Mouse (Mus musculus) intestine, embryonic 16.5 days (tissue): ENCODE results near the gene Crip3. TPM values are rescaled to one million over a fixed set of nuclear protein-coding genes. Genes with fewer than 3 reads are reported as not detected.
A peak's percentile ranks its signal among the peaks of the same experiment; 100 is the strongest.

ENCODE experiments used
- ATAC-seq: fragments of 200-750 bp; cut with Nextera tagmentation; 2 replicates; pipeline ENCODE4 v1.8.0; 2017; ENCODE audit warnings: moderate TSS enrichment, moderate library complexity
- H3K27ac ChIP-seq: fragments of 300-500 bp; sonication (generic); 2 replicates; pipeline ENCODE4 v1.5.1; 2014; ENCODE audit warnings: mild to moderate bottlenecking, low read length
- H3K27me3 ChIP-seq: fragments of 300-500 bp; sonication (generic); replicated peaks from 2 replicates; pipeline ENCODE4 v1.6.1; 2014; ENCODE audit warnings: low read length, control low read depth, mixed read lengths; ENCODE audit not compliant: control insufficient read depth, insufficient read depth
- H3K36me3 ChIP-seq: fragments of 300-500 bp; sonication (generic); 2 replicates; pipeline ENCODE4 v1.6.1; 2014; ENCODE audit warnings: low read length, control low read depth; ENCODE audit not compliant: control insufficient read depth, insufficient read depth
- H3K4me1 ChIP-seq: fragments of 300-500 bp; sonication (generic); 2 replicates; pipeline ENCODE4 v1.6.1; 2014; ENCODE audit warnings: low read length, control low read depth, mixed read lengths; ENCODE audit not compliant: control insufficient read depth, insufficient read depth
- H3K4me2 ChIP-seq: fragments of 300-500 bp; sonication (generic); 2 replicates; pipeline ENCODE4 v1.6.1; 2014; ENCODE audit warnings: low read depth, low read length, control low read depth
- H3K4me3 ChIP-seq: fragments of 300-500 bp; sonication (generic); 2 replicates; pipeline ENCODE4 v1.5.1; 2014; ENCODE audit warnings: mild to moderate bottlenecking, low read length
- H3K9ac ChIP-seq: fragments of 300-500 bp; sonication (generic); 2 replicates; pipeline ENCODE4 v1.6.1; 2014; ENCODE audit warnings: low read depth, low read length
- H3K9me3 ChIP-seq: fragments of 300-500 bp; sonication (generic); 2 replicates; pipeline ENCODE4 v1.6.1; 2016; ENCODE audit warnings: low read length, control low read depth; ENCODE audit not compliant: control insufficient read depth
- WGBS: fragments of 180-500 bp; shearing (Covaris S2); extraction: QIAGEN DNeasy Blood & Tissue Kit; methylation state at CpG from one replicate; pipeline ENCODE4 v1.1.7; 2014; 5-methylcytosine and 5-hydroxymethylcytosine counted together
- polyA plus RNA-seq: library from polyadenylated mRNA; unstranded; fragments of >200 nt; fragmentation: Nextera tagmentation; extraction: Ambion mirVana; gene quantifications from 2 replicates; pipeline ENCODE4 v1.2.1, GENCODE M21; 2015

The Crip3 gene
- polyA plus RNA-seq, 1 experiment from 2014 or later, result 0.35 TPM

- no peaks in the 10 kb centered on the region; the same call in 1 of the 2 replicates for H3K9me3 ChIP-seq
- no peaks in the 10 kb centered on the region for H3K36me3 ChIP-seq
- WGBS, result 3% methylated on average over 26 of the region's 26 CpGs
- no peak for ATAC-seq
- H3K4me3 ChIP-seq, result peak overlapping the region; percentile 40
- peaks cover 45% of the 10 kb centered on the region for H3K27me3 ChIP-seq
- peaks cover 22% of the 10 kb centered on the region for H3K4me1 ChIP-seq
- H3K27ac ChIP-seq, result no peak overlapping the region
- H3K4me2 ChIP-seq, result peak overlapping the region; percentile 65
- peak overlapping the region; percentile 30; the same call in 1 of the 2 replicates for H3K9ac ChIP-seq
Measured at GRCm38 (mm10) chr17:46453970-46454411, 25.3 kb downstream of the Crip3 start.

- peak overlapping the region; percentile 65 for H3K4me2 ChIP-seq
- H3K27me3 ChIP-seq, result peaks cover 51% of the 10 kb centered on the region
- peaks cover 22% of the 10 kb centered on the region for H3K4me1 ChIP-seq
- ATAC-seq, result no peak
- 3% methylated on average over 9 of the region's 9 CpGs for WGBS
- peak overlapping the region; percentile 40 for H3K4me3 ChIP-seq
- 0 out of 2 replicates have a peak overlapping the region, but pooled peaks have one; percentile 52 for H3K9ac ChIP-seq
- no peaks in the 10 kb centered on the region; the same call in 1 of the 2 replicates for H3K9me3 ChIP-seq
- H3K27ac ChIP-seq, result no peak overlapping the region
- no peaks in the 10 kb centered on the region for H3K36me3 ChIP-seq
Measured at GRCm38 (mm10) chr17:46454539-46454938, 25.8 kb downstream of the Crip3 start.

GRCm38 (mm10) chr17:46455110-46455691 lies 26.5 kb downstream of the Crip3 start:
- peak; percentile 37 for ATAC-seq
- H3K4me2 ChIP-seq, result peak overlapping the region; percentile 65
- no peak overlapping the region for H3K27ac ChIP-seq
- H3K36me3 ChIP-seq, result no peaks in the 10 kb centered on the region
- peak overlapping the region; percentile 52 for H3K9ac ChIP-seq
- peaks cover 22% of the 10 kb centered on the region for H3K4me1 ChIP-seq
- peak overlapping the region; percentile 40 for H3K4me3 ChIP-seq
- no peaks in the 10 kb centered on the region; the same call in 1 of the 2 replicates for H3K9me3 ChIP-seq
- WGBS, result under 1% methylated on average over 31 of the region's 33 CpGs
- H3K27me3 ChIP-seq, result peaks cover 57% of the 10 kb centered on the region

GRCm38 (mm10) chr17:46457791-46458190 lies 29.1 kb downstream of the Crip3 start:
- peaks cover 67% of the 10 kb centered on the region for H3K27me3 ChIP-seq
- H3K4me1 ChIP-seq, result peaks cover 30% of the 10 kb centered on the region
- ATAC-seq, result 0 out of 2 replicates have a peak, but pooled peaks have one; percentile 47
- H3K9me3 ChIP-seq, result no peaks in the 10 kb centered on the region
- no peak overlapping the region for H3K4me3 ChIP-seq
- H3K9ac ChIP-seq, result no peak overlapping the region
- WGBS, result 11% methylated on average over 10 of the region's 10 CpGs
- H3K36me3 ChIP-seq, result no peaks in the 10 kb centered on the region
- no peak overlapping the region for H3K4me2 ChIP-seq
- no peak overlapping the region for H3K27ac ChIP-seq

GRCm38 (mm10) chr17:46458439-46458838 lies 29.7 kb downstream of the Crip3 start:
- 30% methylated on average over 3 of the region's 3 CpGs for WGBS
- H3K27me3 ChIP-seq, result peaks cover 61% of the 10 kb centered on the region
- H3K4me2 ChIP-seq, result no peak overlapping the region
- no peak for ATAC-seq
- H3K4me1 ChIP-seq, result peaks cover 30% of the 10 kb centered on the region
- H3K4me3 ChIP-seq, result no peak overlapping the region
- no peaks in the 10 kb centered on the region for H3K9me3 ChIP-seq
- H3K36me3 ChIP-seq, result no peaks in the 10 kb centered on the region
- H3K27ac ChIP-seq, result no peak overlapping the region
- no peak overlapping the region for H3K9ac ChIP-seq

- 2% methylated on average over 32 of the region's 32 CpGs for WGBS
- H3K4me1 ChIP-seq, result peaks cover 10% of the 10 kb centered on the region
- peak overlapping the region; percentile 64 for H3K4me2 ChIP-seq
- no peak for ATAC-seq
- no peaks in the 10 kb centered on the region for H3K36me3 ChIP-seq
- H3K27ac ChIP-seq, result no peak overlapping the region
- peak overlapping the region; percentile 46 for H3K4me3 ChIP-seq
- no peaks in the 10 kb centered on the region for H3K9me3 ChIP-seq
- peaks cover 43% of the 10 kb centered on the region for H3K27me3 ChIP-seq
- peak overlapping the region; percentile 59; the same call in 1 of the 2 replicates for H3K9ac ChIP-seq
Measured at GRCm38 (mm10) chr17:46460673-46461072, 31.9 kb downstream of the Crip3 start.

GRCm38 (mm10) chr17:46461347-46461746 lies 32.6 kb downstream of the Crip3 start:
- H3K4me3 ChIP-seq, result peak overlapping the region; percentile 46; the same call in 1 of the 2 replicates
- H3K27me3 ChIP-seq, result peaks cover 36% of the 10 kb centered on the region
- H3K9ac ChIP-seq, result 0 out of 2 replicates have a peak overlapping the region, but pooled peaks have one; percentile 59
- H3K36me3 ChIP-seq, result no peaks in the 10 kb centered on the region
- 11% methylated on average over 8 of the region's 8 CpGs for WGBS
- no peaks in the 10 kb centered on the region for H3K9me3 ChIP-seq
- H3K27ac ChIP-seq, result no peak overlapping the region
- ATAC-seq, result no peak
- H3K4me1 ChIP-seq, result peaks cover 8% of the 10 kb centered on the region
- H3K4me2 ChIP-seq, result peak overlapping the region; percentile 64

GRCm38 (mm10) chr17:46462226-46462625 lies 33.5 kb downstream of the Crip3 start:
- WGBS, result 75% methylated on average over 5 of the region's 5 CpGs
- ATAC-seq, result no peak
- Histone ChIP-seq H3K4me2 (no peak overlapping the region), H3K4me1 (peaks cover 8% of the 10 kb centered on the region), H3K36me3 (no peaks in the 10 kb centered on the region), H3K9ac (no peak overlapping the region), H3K4me3 (no peak overlapping the region), H3K27ac (no peak overlapping the region), H3K9me3 (no peaks in the 10 kb centered on the region), H3K27me3 (peaks cover 34% of the 10 kb centered on the region)

- Histone ChIP-seq H3K9ac (no peak overlapping the region), H3K27me3 (no peaks in the 10 kb centered on the region), H3K27ac (no peak overlapping the region), H3K4me1 (no peaks in the 10 kb centered on the region), H3K4me3 (no peak overlapping the region), H3K4me2 (no peak overlapping the region), H3K9me3 (no peaks in the 10 kb centered on the region), H3K36me3 (no peaks in the 10 kb centered on the region)
- WGBS, result 69% methylated on average over 9 of the region's 9 CpGs
- ATAC-seq, result no peak
Measured at GRCm38 (mm10) chr17:46467830-46468229, 39.1 kb downstream of the Crip3 start.
